Mouse (Mus musculus) stomach, postnatal 0 days (tissue): ENCODE results near the gene Mgat5b.

ENCODE experiments used
- CTCF ChIP-seq: IDR thresholded peaks from 2 replicates; pipeline ENCODE4 v1.5.1; 2016; ENCODE audit warnings: antibody characterized with exemption, low read depth, mild to moderate bottlenecking, moderate library complexity
- EP300 ChIP-seq: optimal IDR thresholded peaks from 2 replicates; pipeline ENCODE3; 2016; ENCODE audit warnings: antibody characterized with exemption

DNA sequence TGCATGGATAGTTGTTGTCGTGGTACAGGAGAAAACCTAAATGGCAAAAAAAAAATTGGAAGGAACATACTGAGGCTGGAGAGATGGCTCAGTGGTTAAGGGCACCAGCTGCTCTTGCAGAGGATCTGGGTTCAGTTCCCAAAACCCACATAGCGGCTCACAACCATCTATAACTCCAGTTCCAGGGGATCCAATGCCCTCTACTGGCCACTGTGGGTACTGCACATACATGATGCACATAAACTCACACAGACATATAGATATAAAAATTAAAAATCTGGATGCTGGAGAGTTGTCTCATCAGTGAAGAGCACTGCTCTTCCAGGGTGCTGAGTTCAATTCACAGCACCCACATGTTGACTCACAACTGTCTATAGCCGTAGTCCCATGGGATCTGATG is 104.9 kb downstream of the Mgat5b start:
- TF ChIP-seq EP300 (no peak), CTCF (peak; percentile 40)
